Mouse (Mus musculus): Measurements from ENCODE around the gene F2rl2. TPM values are rescaled to one million over a fixed set of nuclear protein-coding genes. Genes with fewer than 3 reads are reported as not detected.
A peak's percentile ranks its signal among the peaks of the same experiment; 100 is the strongest.

Gene F2rl2
- total RNA-seq (2022), result 1 to 10 TPM in 1 of 4 experiments, under 1 TPM in 3; 0.80 to 1.2 (median 0.96) TPM

- DNase-seq (ENCODE audit: low spot score in 2 of 2), result peak in 1 of 2 experiments; percentile 33
Measured at GRCm38 (mm10) chr13:95696654-95697163, at the start of gene F2rl2. TSS of gene F2rl2 (plus strand) at chr13:95696853.

GRCm38 (mm10) chr13:95647248-95647647 lies 49.4 kb upstream of the F2rl2 start:
- DNase-seq (ENCODE audit: low spot score in 2 of 2), result no peak

- no peak for DNase-seq (ENCODE audit: low spot score in 2 of 2)
Measured at GRCm38 (mm10) chr13:95649941-95650340, 46.7 kb upstream of the F2rl2 start.

GRCm38 (mm10) chr13:95651870-95652668 lies 44.6 kb upstream of the F2rl2 start:
- no peak for DNase-seq (ENCODE audit: low spot score in 2 of 2)

- DNase-seq (ENCODE audit: low spot score in 2 of 2), result no peak
Measured at GRCm38 (mm10) chr13:95653696-95654095, 43.0 kb upstream of the F2rl2 start.

- no peak for DNase-seq (ENCODE audit: low spot score in 2 of 2)
Measured at GRCm38 (mm10) chr13:95655284-95655683, 41.4 kb upstream of the F2rl2 start.

GRCm38 (mm10) chr13:95657171-95657570 lies 39.5 kb upstream of the F2rl2 start:
- DNase-seq (ENCODE audit: low spot score in 2 of 2), result no peak

GRCm38 (mm10) chr13:95659432-95659831 lies 37.2 kb upstream of the F2rl2 start:
- DNase-seq (ENCODE audit: low spot score in 2 of 2), result no peak

GRCm38 (mm10) chr13:95663834-95664233 lies 32.8 kb upstream of the F2rl2 start:
- no peak for DNase-seq (ENCODE audit: low spot score in 2 of 2)

GRCm38 (mm10) chr13:95665644-95666356 lies 30.9 kb upstream of the F2rl2 start:
- no peak for DNase-seq (ENCODE audit: low spot score in 2 of 2)

- no peak for DNase-seq (ENCODE audit: low spot score in 2 of 2)
Measured at GRCm38 (mm10) chr13:95667260-95667659, 29.4 kb upstream of the F2rl2 start.

- DNase-seq (ENCODE audit: low spot score in 2 of 2), result no peak
Measured at GRCm38 (mm10) chr13:95670534-95670933, 26.1 kb upstream of the F2rl2 start.

GRCm38 (mm10) chr13:95671108-95671897 lies 25.4 kb upstream of the F2rl2 start:
- no peak for DNase-seq (ENCODE audit: low spot score in 2 of 2)

- no peak for DNase-seq (ENCODE audit: low spot score in 2 of 2)
Measured at GRCm38 (mm10) chr13:95672372-95672771, 24.3 kb upstream of the F2rl2 start.

- DNase-seq (ENCODE audit: low spot score in 2 of 2), result no peak
Measured at GRCm38 (mm10) chr13:95679078-95679477, 17.6 kb upstream of the F2rl2 start.

- DNase-seq (ENCODE audit: low spot score in 2 of 2), result no peak
Measured at GRCm38 (mm10) chr13:95679491-95679941, 17.1 kb upstream of the F2rl2 start.

GRCm38 (mm10) chr13:95684656-95685244 lies 11.9 kb upstream of the F2rl2 start:
- DNase-seq (ENCODE audit: low spot score in 2 of 2), result no peak

- no peak for DNase-seq (ENCODE audit: low spot score in 2 of 2)
Measured at GRCm38 (mm10) chr13:95685736-95686135, 10.9 kb upstream of the F2rl2 start.

GRCm38 (mm10) chr13:95688576-95688975 lies 8.1 kb upstream of the F2rl2 start:
- DNase-seq (ENCODE audit: low spot score in 2 of 2), result no peak

GRCm38 (mm10) chr13:95692201-95692600 lies 4.5 kb upstream of the F2rl2 start:
- DNase-seq (ENCODE audit: low spot score in 2 of 2), result peak in 1 of 2 experiments; percentile 34

GRCm38 (mm10) chr13:95696120-95696653 lies 466 bp upstream of the F2rl2 start:
- no peak for DNase-seq (ENCODE audit: low spot score in 2 of 2)
